Mouse (Mus musculus) adrenal gland, adult 18-20 months (tissue): ENCODE measurements at regions not wholly inside any gene's neighbourhood (a gene's known extent, or its start where the extent isn't known, plus 50 kb on each side); places are given as distances from the start of the nearest gene placed in this dataset.

Experiments
- DNase-seq, 2 experiments: peaks; one replicate each; pipeline ENCODE4 v3.0.0; 2021 to 2022; ENCODE audit warnings: low spot score in 2 of 2

- DNase-seq: no peak
Observed at GRCm38 (mm10) chr8:41869681-41870356, 452.9 kb upstream of the Frg1 start.

GRCm38 (mm10) chr8:41860918-41861317 is 444.0 kb upstream of the Frg1 start:
- no peak for DNase-seq

GRCm38 (mm10) chr8:41831713-41832112 is 414.8 kb upstream of the Frg1 start:
- DNase-seq: no peak

GRCm38 (mm10) chr8:41830407-41830806 is 413.5 kb upstream of the Frg1 start:
- no peak for DNase-seq

GRCm38 (mm10) chr8:41824928-41825327 is 408.1 kb upstream of the Frg1 start:
- peak; percentile 11 to 33 for DNase-seq

- no peak for DNase-seq
Observed at GRCm38 (mm10) chr8:41823041-41823440, 406.2 kb upstream of the Frg1 start.

- no peak for DNase-seq
Observed at GRCm38 (mm10) chr8:41821676-41822075, 404.8 kb upstream of the Frg1 start.

GRCm38 (mm10) chr8:41820605-41821395 is 403.9 kb upstream of the Frg1 start:
- no peak for DNase-seq

GRCm38 (mm10) chr8:41818577-41818976 is 401.7 kb upstream of the Frg1 start:
- DNase-seq: no peak

- no peak for DNase-seq
Observed at GRCm38 (mm10) chr8:41818079-41818478, 401.2 kb upstream of the Frg1 start.

GRCm38 (mm10) chr8:41815272-41815671 is 398.4 kb upstream of the Frg1 start:
- DNase-seq: no peak

GRCm38 (mm10) chr8:41795625-41796024 is 378.8 kb upstream of the Frg1 start:
- no peak for DNase-seq

GRCm38 (mm10) chr8:41786952-41787861 is 370.3 kb upstream of the Frg1 start:
- no peak for DNase-seq

- no peak for DNase-seq
Observed at GRCm38 (mm10) chr8:41785977-41786376, 369.1 kb upstream of the Frg1 start.

GRCm38 (mm10) chr8:41782837-41783236 is 366.0 kb upstream of the Frg1 start:
- no peak for DNase-seq

- no peak for DNase-seq
Observed at GRCm38 (mm10) chr8:41779459-41779858, 362.6 kb upstream of the Frg1 start.

GRCm38 (mm10) chr8:41771729-41772128 is 354.9 kb upstream of the Frg1 start:
- no peak for DNase-seq

GRCm38 (mm10) chr8:41753481-41753880 is 336.6 kb upstream of the Frg1 start:
- DNase-seq: no peak

GRCm38 (mm10) chr8:41752641-41753040 is 335.8 kb upstream of the Frg1 start:
- no peak for DNase-seq

GRCm38 (mm10) chr8:41747024-41747423 is 330.1 kb upstream of the Frg1 start:
- no peak for DNase-seq

GRCm38 (mm10) chr8:41742796-41743670 is 326.2 kb upstream of the Frg1 start:
- DNase-seq: no peak
